Mouse (Mus musculus) heart, postnatal 36 days (tissue): Measurements from ENCODE around the gene Smg1. TPM values are rescaled to one million over a fixed set of nuclear protein-coding genes. Genes with fewer than 3 reads are reported as not detected.

Experiments used
- DNase-seq, 2 experiments: peaks; one replicate each; pipeline ENCODE4 v3.0.0; 2021 to 2022
- intact Hi-C: fragments of 180-260 bp; cut with DNase I; formaldehyde crosslinking; loops from one replicate; pipeline ENCODE4 v1.15.1; 2025
- total RNA-seq, 2 experiments: library from RNA; stranded (reverse); gene quantifications; 2 replicates each; pipeline ENCODE4 v1.2.3; 2021

Gene Smg1
- 10 to 100 TPM; 39.2 to 39.5 TPM for total RNA-seq

DNA sequence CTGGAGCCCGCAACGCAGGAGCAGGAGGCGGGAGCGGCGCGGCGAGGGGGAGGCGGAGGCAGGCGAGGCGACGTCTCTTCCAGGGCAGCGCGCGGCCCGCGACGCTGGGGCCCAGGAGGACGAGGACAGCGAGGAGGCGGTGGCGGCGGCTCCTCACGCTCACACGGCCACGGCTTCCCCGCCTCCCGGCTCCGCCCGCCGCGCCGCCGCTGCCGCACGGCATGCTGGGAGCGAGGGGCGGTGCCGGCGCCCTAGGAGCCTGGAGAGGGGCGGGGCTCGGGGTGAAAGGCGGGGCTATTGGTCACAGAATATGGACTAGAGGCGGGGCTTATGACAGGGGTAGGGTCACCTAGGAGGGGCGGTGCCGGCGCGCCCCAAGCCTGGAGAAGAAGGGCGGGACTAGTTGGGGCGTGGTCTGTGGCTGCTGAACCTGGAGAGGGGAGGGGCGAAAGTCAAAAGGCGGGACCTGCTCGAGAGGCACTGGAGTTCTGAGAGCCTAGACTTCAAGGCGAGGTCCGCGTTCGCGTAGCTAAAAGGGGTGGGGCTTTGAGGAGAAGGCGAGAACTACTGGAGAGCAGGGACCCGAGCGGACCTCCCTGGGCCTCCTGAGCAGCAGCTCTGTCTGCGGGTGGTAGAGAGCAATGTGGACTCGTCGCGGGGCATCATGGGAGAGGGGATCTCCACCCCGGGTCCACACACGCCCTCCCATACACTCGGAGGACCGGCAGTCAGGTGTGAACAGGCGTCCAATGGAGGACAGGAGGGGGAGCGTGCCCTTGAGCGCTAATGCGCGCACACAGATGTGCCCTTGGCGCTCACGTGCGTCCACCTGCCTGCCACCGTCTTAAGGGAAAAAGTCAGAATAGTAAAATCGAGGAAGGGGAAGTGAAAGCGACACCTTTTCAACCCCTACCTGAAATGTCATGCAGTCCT lies at the start of gene Smg1:
Gene Smg1, minus strand, starts transcription at position 218 of the 933 bp plus-strand sequence.
- DNase-seq, result peak; percentile 98
- intact Hi-C loops, result loop anchor here (5.0 kb wide), 3 partner anchors 41 to 126 kb away; partner anchors contain the start of gene Rps15a

DNA sequence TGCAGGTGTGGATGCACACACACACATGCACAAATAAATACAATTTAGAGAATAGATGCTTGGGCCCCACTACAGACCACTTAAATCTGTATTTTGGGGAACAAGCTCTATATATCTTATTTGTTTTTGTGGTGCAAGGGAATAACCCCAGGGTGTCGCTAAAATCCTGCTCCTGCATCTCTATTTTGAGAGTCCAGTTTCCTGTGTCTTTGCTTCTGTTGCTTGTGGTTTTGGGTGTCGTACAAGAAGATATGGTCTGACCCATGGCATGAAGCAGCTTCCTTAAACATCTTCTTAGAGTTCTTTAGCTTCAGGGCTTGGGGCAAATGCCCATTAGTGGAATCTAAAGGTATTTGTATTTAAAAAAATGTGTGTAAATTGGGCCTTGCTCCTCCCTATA lies 39.7 kb upstream of the Smg1 start:
- intact Hi-C loops, result no loop called here
- DNase-seq, result no peak

DNA sequence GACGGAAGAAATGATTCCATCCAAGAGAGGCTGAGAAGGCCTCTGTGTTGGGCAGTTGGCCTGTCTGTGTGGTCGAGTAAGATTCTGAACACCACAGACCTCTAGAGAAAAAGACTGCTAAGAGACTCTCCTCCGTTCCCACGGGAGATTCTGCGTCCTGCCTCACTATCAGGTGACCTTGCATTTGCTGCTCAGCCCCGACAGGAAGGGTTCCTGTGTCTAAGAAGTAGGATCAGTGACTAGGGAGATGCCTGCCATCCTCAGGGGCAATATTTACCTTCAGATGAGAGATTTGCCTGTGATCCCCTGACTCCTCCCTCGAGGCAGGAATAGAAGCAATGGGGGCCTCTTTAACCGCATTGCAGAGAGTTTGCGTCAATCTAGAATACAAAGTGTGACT lies 39.1 kb upstream of the Smg1 start:
- no peak for DNase-seq
- intact Hi-C loops, result no loop called here

GRCm38 (mm10) chr7:118279521-118279920 lies 36.1 kb upstream of the Smg1 start:
- DNase-seq, result no peak
- intact Hi-C loops, result loop anchor here (5.0 kb wide), 1 partner anchor 147 kb away; no protein-coding TSS in a partner anchor

DNA sequence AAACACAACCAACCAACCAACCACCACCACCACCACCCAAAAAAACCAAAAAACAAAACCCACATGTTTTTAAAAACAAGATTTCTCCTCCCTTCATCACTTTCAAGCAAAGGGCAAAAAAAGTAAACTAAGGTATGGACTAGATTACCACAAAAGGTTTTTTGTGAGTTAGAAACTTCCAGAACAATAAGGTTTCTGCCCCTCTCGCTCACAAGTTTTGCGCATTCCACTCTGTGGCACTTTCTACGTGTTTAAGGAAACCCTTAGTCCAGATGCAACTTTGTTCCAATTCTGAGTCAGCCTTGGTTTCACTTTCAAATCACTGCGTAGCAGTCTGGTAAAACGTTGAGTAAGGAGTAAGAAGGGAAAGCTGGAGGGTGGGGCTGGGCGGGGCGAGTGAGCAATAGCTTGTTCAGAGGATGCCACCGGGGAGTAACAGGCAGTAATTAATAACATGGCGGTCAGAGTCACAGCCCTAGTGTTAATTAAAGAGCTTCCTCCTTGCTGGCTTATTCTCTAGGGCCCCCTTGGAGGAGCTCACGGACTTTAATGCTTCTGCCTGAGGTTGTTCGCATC lies 34.0 kb upstream of the Smg1 start:
- DNase-seq, result peak in 1 of 2 experiments; percentile 54
- intact Hi-C loops, result loop anchor here (5.0 kb wide), 1 partner anchor 145 kb away; no protein-coding TSS in a partner anchor

- intact Hi-C loops, result loop anchor here (5.0 kb wide), 1 partner anchor 145 kb away; no protein-coding TSS in a partner anchor
- DNase-seq, result no peak
These were observed 33.3 kb upstream of the Smg1 start for GRCm38 (mm10) chr7:118276684-118277334.

DNA sequence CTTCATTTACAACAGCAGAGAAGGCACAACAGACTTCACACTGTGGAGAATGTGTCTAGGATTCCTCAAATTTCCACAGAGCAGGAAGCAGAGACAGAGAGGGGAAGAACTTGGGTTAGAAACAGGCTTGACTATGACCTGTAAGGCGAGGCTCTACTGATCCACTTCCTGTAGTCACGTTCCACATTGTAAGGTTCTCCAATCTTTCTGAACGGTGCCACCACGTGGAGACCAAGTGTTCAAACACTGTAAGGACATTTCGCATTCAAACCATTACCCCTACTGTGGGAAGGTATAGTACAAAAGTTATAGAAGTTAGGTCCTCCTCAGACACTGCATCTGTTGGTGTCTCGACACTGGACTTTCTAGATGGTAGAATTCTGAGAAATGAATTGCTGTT lies 31.8 kb upstream of the Smg1 start:
- intact Hi-C loops, result loop anchor here (5.0 kb wide), 1 partner anchor 143 kb away; no protein-coding TSS in a partner anchor
- DNase-seq, result no peak

DNA sequence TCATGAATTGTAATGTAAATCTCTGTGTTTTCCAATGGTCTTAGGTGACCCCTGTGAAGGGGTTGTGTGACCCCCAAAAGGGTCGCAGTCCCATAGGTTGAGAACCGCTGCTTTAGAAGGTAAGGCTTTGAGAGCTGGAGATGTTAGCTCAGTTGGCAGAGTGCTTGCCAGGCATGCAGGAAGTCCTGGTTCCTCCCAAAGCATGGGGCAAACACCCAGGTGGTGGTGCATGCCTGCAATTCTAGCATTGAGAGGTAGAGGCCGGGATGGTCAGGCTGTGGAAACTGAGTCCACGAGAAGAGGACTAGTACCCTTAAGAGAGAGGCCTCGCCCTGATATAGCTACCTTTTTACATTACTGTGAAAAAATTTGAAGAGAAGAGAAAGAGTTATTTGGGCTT lies 31.4 kb upstream of the Smg1 start:
- DNase-seq, result no peak
- intact Hi-C loops, result loop anchor here (5.0 kb wide), 1 partner anchor 143 kb away; no protein-coding TSS in a partner anchor

DNA sequence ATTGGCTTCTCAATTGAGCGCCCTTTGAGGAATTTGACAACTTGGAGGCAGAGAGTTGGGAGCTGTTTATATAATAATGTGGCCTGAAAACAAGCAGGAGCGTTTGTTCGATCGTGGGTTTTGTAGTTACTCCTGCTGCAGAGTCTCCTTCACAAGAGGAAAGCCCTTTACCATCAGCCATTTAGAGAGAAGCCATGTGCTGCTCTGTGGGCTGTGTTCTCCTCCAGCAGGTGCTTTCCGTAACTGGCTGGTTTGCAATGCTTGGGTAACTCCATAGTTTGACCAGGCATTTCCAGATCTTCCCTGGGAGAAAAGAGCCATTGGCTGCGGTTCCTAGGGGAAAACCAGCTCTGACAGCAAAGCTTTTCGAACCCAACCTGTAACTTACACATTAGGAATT lies 30.7 kb upstream of the Smg1 start:
- intact Hi-C loops, result no loop called here
- DNase-seq, result no peak

GRCm38 (mm10) chr7:118266099-118266498 lies 22.6 kb upstream of the Smg1 start:
- DNase-seq, result peak; percentile 63 to 67
- intact Hi-C loops, result no loop called here

DNA sequence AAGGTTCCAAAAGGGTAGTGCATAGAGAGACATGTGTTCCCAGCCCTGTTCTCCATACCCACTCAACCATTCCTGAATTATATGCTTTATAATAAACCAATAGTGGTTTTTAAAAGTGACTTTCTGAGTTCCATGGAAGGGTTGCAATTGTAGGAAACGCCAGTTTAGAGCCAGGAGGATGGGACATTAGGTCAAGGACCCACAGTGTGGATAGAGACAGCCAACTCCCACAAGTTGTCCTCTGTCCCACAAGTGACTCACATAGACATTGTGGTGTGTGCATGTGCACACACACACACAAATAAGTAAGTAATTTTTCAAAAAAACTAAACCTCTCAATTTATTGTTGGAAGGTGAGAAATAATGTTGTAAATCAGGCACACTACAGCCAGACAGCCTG lies 20.1 kb upstream of the Smg1 start:
- DNase-seq, result no peak
- intact Hi-C loops, result no loop called here

GRCm38 (mm10) chr7:118262409-118262808 lies 18.9 kb upstream of the Smg1 start:
- DNase-seq, result no peak
- intact Hi-C loops, result no loop called here

GRCm38 (mm10) chr7:118259676-118260305 lies 16.3 kb upstream of the Smg1 start:
- no peak for DNase-seq
- intact Hi-C loops, result no loop called here

DNA sequence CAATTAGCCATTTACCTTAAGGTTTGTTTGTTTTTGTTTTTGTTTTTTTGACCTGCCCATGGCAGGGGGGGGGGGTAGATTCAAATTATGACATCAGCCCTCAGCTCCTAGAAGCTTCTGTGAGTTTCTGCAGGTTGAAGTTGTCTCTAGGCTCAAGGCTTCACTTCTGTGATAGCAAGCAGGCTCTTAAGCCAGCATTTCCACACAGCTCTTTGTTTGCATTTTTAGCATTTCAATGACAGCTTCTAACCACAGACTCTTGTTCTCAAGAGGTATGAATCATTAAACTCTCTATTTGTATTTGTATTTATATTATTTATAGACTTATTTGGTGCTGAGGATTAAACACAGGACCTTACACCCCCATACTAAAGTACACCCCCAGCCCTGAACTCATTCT lies 15.0 kb upstream of the Smg1 start:
- intact Hi-C loops, result no loop called here
- no peak for DNase-seq

- intact Hi-C loops, result no loop called here
- peak in 1 of 2 experiments; percentile 15 for DNase-seq
These were observed 13.3 kb upstream of the Smg1 start for GRCm38 (mm10) chr7:118256740-118257139.

GRCm38 (mm10) chr7:118254460-118254859 lies 11.0 kb upstream of the Smg1 start:
- intact Hi-C loops, result no loop called here
- peak; percentile 18 to 24 for DNase-seq

GRCm38 (mm10) chr7:118254015-118254414 lies 10.5 kb upstream of the Smg1 start:
- peak in 1 of 2 experiments; percentile 14 for DNase-seq
- intact Hi-C loops, result no loop called here

GRCm38 (mm10) chr7:118252979-118253378 lies 9.5 kb upstream of the Smg1 start:
- intact Hi-C loops, result no loop called here
- no peak for DNase-seq

GRCm38 (mm10) chr7:118252349-118252748 lies 8.9 kb upstream of the Smg1 start:
- DNase-seq, result peak; percentile 58 to 63
- intact Hi-C loops, result no loop called here

- intact Hi-C loops, result no loop called here
- DNase-seq, result peak; percentile 21 to 36
These were observed 8.1 kb upstream of the Smg1 start for GRCm38 (mm10) chr7:118251392-118252170.
